Mouse (Mus musculus): ENCODE measurements around the gene Sh3bp5.
A peak's percentile ranks its signal among the peaks of the same experiment; 100 is the strongest.

DNA sequence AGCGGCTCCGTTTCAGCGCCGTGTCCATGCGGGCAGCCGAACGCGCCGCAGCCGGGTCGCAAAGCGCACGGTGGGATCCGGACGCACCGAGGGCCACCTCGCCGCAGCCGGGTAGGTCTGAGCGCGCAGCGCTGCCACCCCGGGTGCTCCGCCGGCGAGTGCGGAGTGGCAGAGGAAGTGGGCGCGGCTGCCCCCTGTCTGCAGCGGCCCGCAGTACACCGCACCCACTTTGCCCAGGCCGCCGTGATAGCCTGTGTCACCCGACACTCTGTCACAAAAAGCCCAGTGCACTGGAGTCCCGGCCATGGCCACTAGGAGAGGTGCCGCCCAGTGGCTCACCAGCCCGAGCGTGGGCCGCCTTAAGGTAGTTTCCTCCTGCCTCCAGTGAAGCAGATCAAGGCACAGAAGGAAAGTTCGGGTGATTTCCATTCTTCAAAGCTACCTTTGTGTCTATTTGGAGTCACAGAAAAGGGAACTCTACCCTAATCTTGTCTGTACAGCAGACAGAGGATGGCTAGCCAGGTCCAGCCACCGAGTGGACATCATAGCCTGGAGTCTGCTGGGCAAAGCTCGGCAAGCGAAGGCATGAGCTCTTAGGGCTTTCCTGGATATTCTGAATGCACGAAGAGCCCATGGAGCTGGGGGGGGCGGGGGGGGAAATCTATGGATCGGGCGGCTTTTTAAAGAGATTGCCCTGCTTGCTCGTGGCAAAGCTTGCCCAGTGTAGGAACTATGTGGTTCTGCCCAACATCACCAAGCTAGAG lies at the start of gene Sh3bp5:
- peak; percentile 100; the same call in 1 of the 2 replicates for TF ChIP-seq CTCF (IDR thresholded peaks at IDR 0.05)
- TF ChIP-seq POLR2A (IDR thresholded peaks at IDR 0.05; ENCODE audit: insufficient read depth, low read depth, low read length) = peak; percentile 61
- TF ChIP-seq EP300 (IDR thresholded peaks at IDR 0.05; ENCODE audit: insufficient read depth, low read depth, low read length) = peak; percentile 68; the same call in 1 of the 2 replicates

Data from heart, adult 2 months (tissue).